Mouse (Mus musculus) thymus, adult 2 months (tissue): ENCODE data around the gene Atp1b3. TPM values are rescaled to one million over a fixed set of nuclear protein-coding genes. Genes with fewer than 3 reads are reported as not detected.
A peak's percentile ranks its signal among the peaks of the same experiment; 100 is the strongest.

Experiments used
- DNase-seq: peaks from one replicate; pipeline ENCODE4 v3.0.0; 2021
- H3K27ac ChIP-seq: fragments of 200-500 bp; 2 replicates; pipeline ENCODE4 v1.5.1; 2012; ENCODE audit warnings: low read length, control low read depth; ENCODE audit not compliant: control insufficient read depth, insufficient read depth
- H3K27me3 ChIP-seq: fragments of 200-500 bp; 2 replicates; pipeline ENCODE4 v1.6.1; 2012; ENCODE audit warnings: mild to moderate bottlenecking, low read length, moderate library complexity, mixed read lengths; ENCODE audit not compliant: control insufficient read depth, insufficient read depth
- H3K36me3 ChIP-seq: fragments of 200-500 bp; 2 replicates; pipeline ENCODE4 v1.6.1; 2012; ENCODE audit warnings: mild to moderate bottlenecking, low read length, moderate library complexity; ENCODE audit not compliant: control insufficient read depth, insufficient read depth
- H3K4me1 ChIP-seq: fragments of 200-500 bp; replicated peaks from 2 replicates; pipeline ENCODE4 v1.6.1; 2012; ENCODE audit warnings: low read length; ENCODE audit not compliant: control insufficient read depth, insufficient read depth
- H3K4me3 ChIP-seq: fragments of 200-500 bp; 2 replicates; pipeline ENCODE4 v1.5.1; 2012; ENCODE audit warnings: mild to moderate bottlenecking, low read length, control low read depth, moderate library complexity; ENCODE audit not compliant: control insufficient read depth, insufficient read depth
- CTCF ChIP-seq: fragments of 200-500 bp; IDR thresholded peaks from 2 replicates; pipeline ENCODE4 v1.5.1; 2012; ENCODE audit warnings: mild to moderate bottlenecking, control low read depth, low read length, moderate library complexity, borderline replicate concordance; ENCODE audit not compliant: control insufficient read depth, poor library complexity, insufficient read depth; ENCODE audit errors: extremely low read depth
- POLR2A ChIP-seq: fragments of 200-500 bp; IDR thresholded peaks from 2 replicates; pipeline ENCODE4 v1.6.1; 2012; ENCODE audit warnings: mild to moderate bottlenecking, low read length, control low read depth, moderate library complexity; ENCODE audit not compliant: control insufficient read depth, poor library complexity, insufficient read depth; ENCODE audit errors: extremely low read depth
- WGBS: fragments of 180-500 bp; shearing (Covaris S2); methylation state at CpG from one replicate; pipeline ENCODE4 v1.1.7; 2018; 5-methylcytosine and 5-hydroxymethylcytosine counted together
- polyA plus RNA-seq: library from polyadenylated mRNA; depleted of rRNA; stranded (reverse); fragments of >200 nt; gene quantifications from 2 replicates; pipeline ENCODE4 v1.2.3, GENCODE M21; 2012

Gene Atp1b3
- polyA plus RNA-seq, 1 experiment: 78.5 TPM

GRCm38 (mm10) chr9:96350476-96350875, 13.8 kb downstream of the Atp1b3 start:
- Histone ChIP-seq H3K27me3 (no peaks in the 10 kb centered on the region), H3K27ac (peak overlapping the region; percentile 82), H3K36me3 (no peaks in the 10 kb centered on the region), H3K4me3 (no peak overlapping the region), H3K4me1 (peaks cover 16% of the 10 kb centered on the region)
- 23% methylated on average over 3 of the region's 3 CpGs for WGBS
- no peak for TF ChIP-seq POLR2A
- TF ChIP-seq CTCF: no peak
- peak; percentile 35 for DNase-seq

GRCm38 (mm10) chr9:96350010-96350409, 14.2 kb downstream of the Atp1b3 start:
- no peaks in the 10 kb centered on the region for H3K27me3 ChIP-seq
- H3K36me3 ChIP-seq: no peaks in the 10 kb centered on the region
- TF ChIP-seq POLR2A: no peak
- TF ChIP-seq CTCF: no peak
- WGBS: 54% methylated on average over 4 of the region's 4 CpGs
- peak; percentile 61 for DNase-seq
- H3K27ac ChIP-seq: peak overlapping the region; percentile 82; the same call in 1 of the 2 replicates
- no peak overlapping the region for H3K4me3 ChIP-seq
- peaks cover 16% of the 10 kb centered on the region for H3K4me1 ChIP-seq

- WGBS: 89% methylated on average over 5 of the region's 5 CpGs
- peaks cover 13% of the 10 kb centered on the region for H3K4me1 ChIP-seq
- DNase-seq: no peak
- no peak for TF ChIP-seq POLR2A
- no peak for TF ChIP-seq CTCF
- H3K36me3 ChIP-seq: no peaks in the 10 kb centered on the region
- H3K27me3 ChIP-seq: no peaks in the 10 kb centered on the region
- no peak overlapping the region for H3K27ac ChIP-seq
- H3K4me3 ChIP-seq: no peak overlapping the region
Observed at GRCm38 (mm10) chr9:96348885-96349284, 15.4 kb downstream of the Atp1b3 start.

GRCm38 (mm10) chr9:96345750-96346149, 18.5 kb downstream of the Atp1b3 start:
- no peak overlapping the region for H3K4me3 ChIP-seq
- TF ChIP-seq CTCF: no peak
- TF ChIP-seq POLR2A: no peak
- no peaks in the 10 kb centered on the region for H3K27me3 ChIP-seq
- 94% methylated on average over 3 of the region's 3 CpGs for WGBS
- H3K36me3 ChIP-seq: peaks cover 17% of the 10 kb centered on the region
- peaks cover 8% of the 10 kb centered on the region for H3K4me1 ChIP-seq
- H3K27ac ChIP-seq: no peak overlapping the region
- no peak for DNase-seq

GRCm38 (mm10) chr9:96331146-96331545, 33.1 kb downstream of the Atp1b3 start:
- DNase-seq: no peak
- Histone ChIP-seq H3K27ac (no peak overlapping the region), H3K4me3 (no peak overlapping the region), H3K4me1 (no peaks in the 10 kb centered on the region), H3K27me3 (no peaks in the 10 kb centered on the region), H3K36me3 (peaks cover 23% of the 10 kb centered on the region)
- WGBS: 97% methylated on average over 5 of the region's 5 CpGs
- TF ChIP-seq POLR2A: no peak
- no peak for TF ChIP-seq CTCF

- TF ChIP-seq POLR2A: no peak
- no peak for TF ChIP-seq CTCF
- no peaks in the 10 kb centered on the region for H3K27me3 ChIP-seq
- H3K4me1 ChIP-seq: no peaks in the 10 kb centered on the region
- H3K36me3 ChIP-seq: 0 out of 2 replicates have a peak, but pooled peaks cover 3% of the 10 kb centered on the region
- H3K4me3 ChIP-seq: no peak overlapping the region
- no peak overlapping the region for H3K27ac ChIP-seq
- WGBS: 80% methylated on average over 4 of the region's 4 CpGs
- no peak for DNase-seq
Observed at GRCm38 (mm10) chr9:96328226-96328625, 36.0 kb downstream of the Atp1b3 start.

- H3K36me3 ChIP-seq: no peaks in the 10 kb centered on the region
- DNase-seq: no peak
- TF ChIP-seq POLR2A (no peak), CTCF (no peak)
- H3K27me3 ChIP-seq: no peaks in the 10 kb centered on the region
- WGBS: 51% methylated on average over 6 of the region's 6 CpGs
- H3K4me3 ChIP-seq: no peak overlapping the region
- peak overlapping the region; percentile 31; the same call in 1 of the 2 replicates for H3K27ac ChIP-seq
- no peaks in the 10 kb centered on the region for H3K4me1 ChIP-seq
Observed at GRCm38 (mm10) chr9:96326496-96326923, 37.7 kb downstream of the Atp1b3 start.
